Mouse (Mus musculus): ENCODE data around the gene Endod1. TPM values are rescaled to one million over a fixed set of nuclear protein-coding genes. Genes with fewer than 3 reads are reported as not detected.

Endod1 gene
- polyA plus RNA-seq, 1 experiment = 35.0 TPM

DNA sequence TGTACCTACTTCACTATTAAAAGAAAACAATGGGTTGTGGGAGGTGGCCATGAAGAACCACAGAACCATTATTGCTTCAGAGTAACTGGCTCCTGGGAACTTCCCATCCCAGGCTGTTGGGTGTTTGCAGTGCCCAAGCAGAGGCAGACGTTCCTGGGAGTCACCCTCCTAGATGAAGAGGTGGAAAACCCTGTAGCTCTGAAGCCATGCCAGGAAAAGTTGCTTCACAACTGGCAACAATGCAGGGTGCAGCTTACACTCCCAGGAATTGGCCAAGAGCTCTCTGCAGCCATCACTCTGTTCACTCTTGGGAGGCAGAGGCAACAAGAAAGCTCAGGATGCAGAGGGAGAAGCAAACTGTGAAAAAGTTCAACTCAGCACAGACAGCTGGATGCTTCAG lies 16.8 kb upstream of the Endod1 start:
- 66% methylated on average over 1 of the region's 1 CpGs for WGBS
- TF ChIP-seq CTCF (IDR thresholded peaks at IDR 0.05; ENCODE audit: extremely low read depth, insufficient read depth, insufficient read length, insufficient replicate concordance) = no peak
- TF ChIP-seq POLR2A (IDR thresholded peaks at IDR 0.05; ENCODE audit: low read depth, low read length) = no peak
- no peaks in the 10 kb centered on the region for H3K36me3 ChIP-seq (ENCODE audit: control insufficient read depth, insufficient read depth, low read length)
- H3K27ac ChIP-seq (ENCODE audit: insufficient read depth, low read length) = no peak overlapping the region
- DNase-seq (ENCODE audit: low read depth in 1 of 2, low spot score in 2 of 2) = no peak
- no peak overlapping the region for H3K4me3 ChIP-seq (ENCODE audit: extremely low read depth, insufficient read depth, insufficient read length)
- H3K27me3 ChIP-seq (ENCODE audit: control insufficient read depth, insufficient read depth, low read length) = no peaks in the 10 kb centered on the region
- H3K4me1 ChIP-seq (ENCODE audit: control insufficient read depth, insufficient read depth, insufficient read length) = peaks cover 2% of the 10 kb centered on the region; the same call in 1 of the 2 replicates

DNA sequence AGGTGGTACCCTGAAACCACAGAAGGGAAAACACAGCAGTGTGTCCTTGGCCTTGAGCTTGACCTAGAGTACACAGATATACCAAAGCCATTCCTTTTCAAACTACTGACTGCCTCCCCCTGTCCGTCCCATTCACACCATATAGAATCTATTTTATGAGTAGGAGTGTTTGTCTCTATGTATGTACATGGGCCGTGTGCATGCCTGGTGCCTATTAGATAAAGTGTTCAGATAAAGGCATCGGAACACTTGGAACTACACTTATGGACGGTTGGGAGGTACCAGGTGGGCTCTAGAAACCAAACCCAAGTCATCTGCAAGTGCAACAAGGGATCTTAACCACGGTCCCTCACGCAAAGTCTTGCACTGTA lies 16.1 kb upstream of the Endod1 start:
- H3K4me1 ChIP-seq (ENCODE audit: control insufficient read depth, insufficient read depth, insufficient read length) = peaks cover 2% of the 10 kb centered on the region; the same call in 1 of the 2 replicates
- H3K36me3 ChIP-seq (ENCODE audit: control insufficient read depth, insufficient read depth, low read length) = no peaks in the 10 kb centered on the region
- no peak overlapping the region for H3K27ac ChIP-seq (ENCODE audit: insufficient read depth, low read length)
- TF ChIP-seq POLR2A (IDR thresholded peaks at IDR 0.05; ENCODE audit: low read depth, low read length) (no peak), CTCF (IDR thresholded peaks at IDR 0.05; ENCODE audit: extremely low read depth, insufficient read depth, insufficient read length, insufficient replicate concordance) (no peak)
- H3K27me3 ChIP-seq (ENCODE audit: control insufficient read depth, insufficient read depth, low read length) = no peaks in the 10 kb centered on the region
- no peak for DNase-seq (ENCODE audit: low read depth in 1 of 2, low spot score in 2 of 2)
- no peak overlapping the region for H3K4me3 ChIP-seq (ENCODE audit: extremely low read depth, insufficient read depth, insufficient read length)
- WGBS = 90% methylated on average over 6 of the region's 6 CpGs

DNA sequence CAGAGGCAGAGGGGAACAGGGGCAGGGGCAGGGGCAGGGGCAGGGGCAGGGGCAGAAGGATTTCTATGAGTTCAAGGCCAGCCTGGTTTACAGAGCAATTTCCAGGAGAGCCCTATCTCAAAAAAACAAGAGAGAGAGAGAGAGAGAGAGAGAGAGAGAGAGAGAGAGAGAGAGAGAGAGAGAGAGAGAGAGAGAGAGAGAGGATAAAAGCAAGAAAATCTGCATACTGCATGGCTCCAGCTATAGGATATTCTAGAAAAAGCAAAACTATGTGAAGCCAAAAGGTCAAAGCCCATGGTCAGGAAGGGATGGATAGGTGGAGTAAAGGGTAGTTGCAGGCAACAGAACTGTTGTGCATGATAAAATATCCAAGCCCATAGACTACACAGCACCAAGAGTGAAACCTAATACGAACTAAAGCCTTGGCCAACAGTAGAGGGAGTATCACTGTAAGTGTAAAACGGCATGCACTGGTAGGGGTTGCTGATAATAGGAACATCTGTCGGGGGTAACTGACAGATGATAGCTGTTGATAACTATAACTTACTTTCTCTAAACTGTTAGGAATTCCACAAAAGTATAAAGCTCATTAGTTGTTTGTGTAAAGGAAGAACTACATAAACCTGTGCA lies 15.6 kb upstream of the Endod1 start:
- Histone ChIP-seq H3K36me3 (ENCODE audit: control insufficient read depth, insufficient read depth, low read length) (no peaks in the 10 kb centered on the region), H3K27me3 (ENCODE audit: control insufficient read depth, insufficient read depth, low read length) (no peaks in the 10 kb centered on the region), H3K4me3 (ENCODE audit: extremely low read depth, insufficient read depth, insufficient read length) (no peak overlapping the region), H3K27ac (ENCODE audit: insufficient read depth, low read length) (no peak overlapping the region), H3K4me1 (ENCODE audit: control insufficient read depth, insufficient read depth, insufficient read length) (peaks cover 2% of the 10 kb centered on the region; the same call in 1 of the 2 replicates)
- TF ChIP-seq POLR2A (IDR thresholded peaks at IDR 0.05; ENCODE audit: low read depth, low read length) (no peak), CTCF (IDR thresholded peaks at IDR 0.05; ENCODE audit: extremely low read depth, insufficient read depth, insufficient read length, insufficient replicate concordance) (no peak)
- 67% methylated on average over 3 of the region's 3 CpGs for WGBS
- no peak for DNase-seq (ENCODE audit: low read depth in 1 of 2, low spot score in 2 of 2)

DNA sequence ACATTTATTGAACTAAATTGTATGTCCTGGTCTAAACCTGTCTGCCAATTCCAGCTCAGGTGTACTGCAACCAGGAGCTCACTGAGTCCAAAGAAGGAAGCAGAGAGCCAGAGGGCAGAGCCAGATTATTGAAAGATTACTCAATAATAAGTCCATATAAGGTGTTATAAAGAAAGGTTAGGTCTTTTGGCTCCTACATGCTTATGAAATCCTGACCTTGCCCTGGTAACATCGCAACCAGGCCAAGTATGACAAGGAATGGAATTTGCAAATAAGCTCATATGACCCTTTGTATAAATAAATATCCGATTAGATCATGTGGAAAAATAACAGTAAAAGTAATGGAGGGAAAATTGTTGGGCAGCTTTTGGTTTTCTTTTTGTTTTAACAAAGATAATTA lies 14.8 kb upstream of the Endod1 start:
- Histone ChIP-seq H3K27ac (ENCODE audit: insufficient read depth, low read length) (no peak overlapping the region), H3K4me1 (ENCODE audit: control insufficient read depth, insufficient read depth, insufficient read length) (peaks cover 2% of the 10 kb centered on the region; the same call in 1 of the 2 replicates), H3K36me3 (ENCODE audit: control insufficient read depth, insufficient read depth, low read length) (no peaks in the 10 kb centered on the region), H3K27me3 (ENCODE audit: control insufficient read depth, insufficient read depth, low read length) (no peaks in the 10 kb centered on the region), H3K4me3 (ENCODE audit: extremely low read depth, insufficient read depth, insufficient read length) (no peak overlapping the region)
- 95% methylated on average over 2 of the region's 2 CpGs for WGBS
- DNase-seq (ENCODE audit: low read depth in 1 of 2, low spot score in 2 of 2) = no peak
- TF ChIP-seq POLR2A (IDR thresholded peaks at IDR 0.05; ENCODE audit: low read depth, low read length) (no peak), CTCF (IDR thresholded peaks at IDR 0.05; ENCODE audit: extremely low read depth, insufficient read depth, insufficient read length, insufficient replicate concordance) (no peak)

DNA sequence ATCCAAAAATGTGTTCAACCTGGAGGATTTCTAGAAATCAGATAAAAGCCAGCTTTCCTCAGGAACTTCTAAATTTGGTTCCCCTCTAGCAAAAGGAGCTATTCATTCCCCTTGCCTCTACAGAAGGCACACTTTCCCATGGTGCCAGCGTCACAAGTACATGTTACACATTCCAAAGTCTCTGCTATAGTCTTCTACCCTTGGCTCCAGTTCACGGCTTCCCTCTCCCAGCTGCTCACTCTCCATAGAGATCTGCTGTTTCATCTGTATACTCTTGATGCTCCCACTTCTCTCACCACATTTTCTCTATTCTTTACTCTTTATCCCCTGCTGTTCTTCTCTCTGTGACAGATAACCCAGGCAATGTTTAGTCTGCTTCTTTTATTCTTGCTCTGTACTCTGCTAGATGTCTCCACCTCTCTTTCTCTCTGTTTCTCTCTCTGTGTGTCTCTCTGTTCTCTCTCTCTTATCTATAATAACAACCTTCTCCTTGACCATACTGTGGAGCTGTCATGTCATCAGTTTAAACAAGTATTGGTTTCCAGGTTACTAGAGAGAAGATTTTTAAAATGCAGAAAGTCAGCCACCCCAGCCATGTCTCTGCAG lies 13.8 kb upstream of the Endod1 start:
- DNase-seq (ENCODE audit: low read depth in 1 of 2, low spot score in 2 of 2) = no peak
- TF ChIP-seq POLR2A (IDR thresholded peaks at IDR 0.05; ENCODE audit: low read depth, low read length) = no peak
- no peak for TF ChIP-seq CTCF (IDR thresholded peaks at IDR 0.05; ENCODE audit: extremely low read depth, insufficient read depth, insufficient read length, insufficient replicate concordance)
- Histone ChIP-seq H3K4me3 (ENCODE audit: extremely low read depth, insufficient read depth, insufficient read length) (no peak overlapping the region), H3K4me1 (ENCODE audit: control insufficient read depth, insufficient read depth, insufficient read length) (peaks cover 2% of the 10 kb centered on the region; the same call in 1 of the 2 replicates), H3K27ac (ENCODE audit: insufficient read depth, low read length) (no peak overlapping the region), H3K36me3 (ENCODE audit: control insufficient read depth, insufficient read depth, low read length) (no peaks in the 10 kb centered on the region), H3K27me3 (ENCODE audit: control insufficient read depth, insufficient read depth, low read length) (no peaks in the 10 kb centered on the region)
- WGBS = 82% methylated on average over 2 of the region's 2 CpGs

DNA sequence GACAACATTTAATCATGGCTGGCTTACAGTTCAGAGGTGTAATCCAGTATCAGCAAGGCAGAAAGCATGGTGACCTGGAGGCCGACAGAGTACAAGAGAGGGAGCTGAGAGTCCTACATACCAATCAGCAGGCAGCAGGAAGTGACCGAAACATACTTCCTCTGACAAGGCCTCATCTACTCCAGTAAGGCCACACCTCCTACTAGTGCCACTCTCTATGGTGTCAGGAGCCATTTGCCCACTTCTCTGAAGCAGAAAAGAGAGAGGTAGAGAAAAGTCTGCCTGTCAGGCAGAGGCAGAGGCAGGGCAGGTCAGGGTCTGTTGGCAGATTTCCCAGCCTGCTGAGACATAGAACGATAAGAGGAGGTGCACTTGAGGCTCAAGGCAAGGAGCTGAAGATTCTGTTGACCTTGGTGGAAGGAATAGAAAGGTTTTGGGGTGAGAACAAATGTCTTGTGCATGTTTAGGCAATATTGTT lies 10.6 kb upstream of the Endod1 start:
- H3K27ac ChIP-seq (ENCODE audit: insufficient read depth, low read length) = no peak overlapping the region
- H3K4me3 ChIP-seq (ENCODE audit: extremely low read depth, insufficient read depth, insufficient read length) = no peak overlapping the region
- H3K36me3 ChIP-seq (ENCODE audit: control insufficient read depth, insufficient read depth, low read length) = no peaks in the 10 kb centered on the region
- TF ChIP-seq POLR2A (IDR thresholded peaks at IDR 0.05; ENCODE audit: low read depth, low read length) = no peak
- TF ChIP-seq CTCF (IDR thresholded peaks at IDR 0.05; ENCODE audit: extremely low read depth, insufficient read depth, insufficient read length, insufficient replicate concordance) = no peak
- WGBS = 73% methylated on average over 3 of the region's 3 CpGs
- no peak for DNase-seq (ENCODE audit: low read depth in 1 of 2, low spot score in 2 of 2)
- no peaks in the 10 kb centered on the region for H3K4me1 ChIP-seq (ENCODE audit: control insufficient read depth, insufficient read depth, insufficient read length)
- no peaks in the 10 kb centered on the region for H3K27me3 ChIP-seq (ENCODE audit: control insufficient read depth, insufficient read depth, low read length)

DNA sequence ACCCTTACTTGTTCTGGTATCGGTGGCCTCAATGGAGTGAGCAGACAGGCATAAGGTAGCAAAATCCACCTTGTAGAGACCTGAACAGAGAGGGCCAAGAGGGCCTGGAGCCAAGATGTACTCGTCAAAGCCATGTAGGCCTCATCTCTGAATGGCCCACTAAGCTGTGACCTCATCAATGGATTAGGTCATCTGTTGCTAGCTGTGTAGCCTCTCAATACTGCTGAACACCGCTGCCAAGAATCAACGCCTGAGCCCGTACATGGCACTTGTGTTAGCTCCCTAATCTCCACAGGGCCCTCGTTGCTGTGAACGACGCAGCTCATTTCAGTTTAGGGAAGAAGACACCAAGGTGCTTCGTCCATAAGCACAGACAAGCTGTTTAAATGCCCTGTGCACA lies 10.0 kb upstream of the Endod1 start:
- 95% methylated on average over 9 of the region's 9 CpGs for WGBS

More for the DNA sequence above, 10.0 kb upstream of the Endod1 start:
- H3K4me3 ChIP-seq (ENCODE audit: extremely low read depth, insufficient read depth, insufficient read length) = no peak overlapping the region
- no peaks in the 10 kb centered on the region for H3K27me3 ChIP-seq (ENCODE audit: control insufficient read depth, insufficient read depth, low read length)
- no peak for TF ChIP-seq POLR2A (IDR thresholded peaks at IDR 0.05; ENCODE audit: low read depth, low read length)
- no peak for TF ChIP-seq CTCF (IDR thresholded peaks at IDR 0.05; ENCODE audit: extremely low read depth, insufficient read depth, insufficient read length, insufficient replicate concordance)
- no peak for DNase-seq (ENCODE audit: low read depth in 1 of 2, low spot score in 2 of 2)
- no peaks in the 10 kb centered on the region for H3K36me3 ChIP-seq (ENCODE audit: control insufficient read depth, insufficient read depth, low read length)
- no peak overlapping the region for H3K27ac ChIP-seq (ENCODE audit: insufficient read depth, low read length)
- H3K4me1 ChIP-seq (ENCODE audit: control insufficient read depth, insufficient read depth, insufficient read length) = no peaks in the 10 kb centered on the region
